Mouse (Mus musculus) left cerebral cortex, postnatal 25 days (tissue): ENCODE results near the gene Dnaaf1. TPM values are rescaled to one million over a fixed set of nuclear protein-coding genes. Genes with fewer than 3 reads are reported as not detected.

Experiments used
- DNase-seq, 2 experiments: peaks; one replicate each; pipeline ENCODE4 v3.0.0; 2022; ENCODE audit warnings: low spot score in 2 of 2, mixed read lengths in 1 of 2
- intact Hi-C: fragments of 180-260 bp; cut with DNase I; formaldehyde crosslinking; loops from one replicate; pipeline ENCODE4 v1.15.1; 2025
- total RNA-seq, 2 experiments: library from RNA; stranded (reverse); gene quantifications; 2 replicates each; pipeline ENCODE4 v1.2.3; 2021

Gene Dnaaf1
- total RNA-seq, 2 experiments from 2014 or later: 0.21 to 0.25 TPM

DNA sequence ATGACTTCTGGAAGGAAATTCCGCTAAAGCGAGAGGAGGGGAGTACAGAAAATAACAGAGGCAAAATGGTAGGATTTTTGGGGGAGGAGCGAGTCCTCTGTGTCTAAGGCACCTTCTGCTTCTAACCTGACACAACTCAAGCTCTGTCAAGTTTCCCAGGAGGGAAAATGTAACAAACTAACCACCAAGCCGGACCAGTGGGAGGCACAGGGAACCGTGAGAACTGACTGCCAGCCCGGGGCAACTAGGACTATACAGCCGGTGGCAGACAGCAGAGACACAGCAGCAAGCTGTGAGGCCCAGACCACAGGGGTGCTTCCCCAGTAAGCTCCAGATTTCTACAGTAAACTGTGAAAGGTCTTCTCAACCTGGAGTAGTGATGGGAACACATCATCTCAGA lies 6.1 kb upstream of the Dnaaf1 start:
- intact Hi-C loops: no loop called here
- DNase-seq: no peak

DNA sequence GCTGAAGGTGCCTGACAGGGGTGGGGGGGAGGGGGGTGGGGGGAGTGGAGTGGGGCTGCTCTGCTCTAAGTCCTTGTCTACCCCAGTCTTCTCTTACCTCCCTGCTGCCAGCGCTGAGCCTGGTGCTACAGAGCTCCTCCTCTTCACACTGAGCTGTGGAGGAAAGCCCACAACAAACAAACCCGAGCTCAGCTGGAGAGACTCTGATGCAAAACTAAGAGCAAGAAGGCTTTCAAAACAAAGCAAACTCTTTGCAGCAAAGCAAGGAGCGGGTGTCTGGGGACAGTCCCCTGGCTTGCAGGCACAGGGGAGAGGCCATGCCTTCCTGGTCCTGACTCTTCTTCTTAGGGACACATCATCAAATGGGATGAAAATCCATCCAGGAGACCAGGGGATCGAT lies 5.2 kb upstream of the Dnaaf1 start:
- intact Hi-C loops: no loop called here
- no peak for DNase-seq

DNA sequence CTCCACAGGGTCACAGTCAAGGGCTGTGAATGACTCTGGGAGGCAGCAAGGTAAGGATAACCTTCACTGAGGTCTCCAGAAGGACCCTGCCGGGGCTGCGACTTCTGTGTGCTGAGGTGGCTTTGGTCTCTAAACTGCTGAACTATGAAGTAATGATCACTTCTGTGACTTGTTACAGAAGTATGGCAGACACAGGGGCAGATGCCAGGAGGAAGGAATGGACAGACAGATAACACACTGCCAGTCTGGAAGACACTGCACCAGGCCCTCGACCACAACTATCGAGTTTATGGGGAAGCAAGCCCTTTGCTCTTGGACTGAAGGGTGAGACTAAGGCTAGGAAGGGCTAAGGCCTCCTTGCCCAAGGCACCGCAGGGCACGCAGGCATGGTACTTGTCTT lies 3.9 kb upstream of the Dnaaf1 start:
- DNase-seq: no peak
- intact Hi-C loops: no loop called here

DNA sequence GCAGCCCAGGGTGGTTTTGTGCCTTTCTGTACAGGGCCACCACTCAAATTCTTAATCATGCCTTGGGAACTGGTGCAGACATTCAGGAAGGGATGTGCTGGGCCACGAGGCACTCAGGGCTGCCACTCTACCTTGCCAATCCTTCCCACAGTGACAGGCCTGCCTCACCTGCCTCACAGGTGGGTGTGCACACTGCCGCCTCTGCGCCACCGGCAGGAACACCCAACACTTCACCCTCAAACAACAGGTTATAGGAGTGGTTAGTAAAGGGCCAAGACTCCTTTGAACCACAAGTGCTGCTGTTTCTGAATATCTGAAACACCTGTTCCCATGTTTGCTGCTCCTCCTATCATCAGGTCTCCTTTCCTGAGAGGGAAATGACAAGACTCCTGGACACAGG lies 2.6 kb upstream of the Dnaaf1 start:
- DNase-seq: no peak
- intact Hi-C loops: no loop called here

DNA sequence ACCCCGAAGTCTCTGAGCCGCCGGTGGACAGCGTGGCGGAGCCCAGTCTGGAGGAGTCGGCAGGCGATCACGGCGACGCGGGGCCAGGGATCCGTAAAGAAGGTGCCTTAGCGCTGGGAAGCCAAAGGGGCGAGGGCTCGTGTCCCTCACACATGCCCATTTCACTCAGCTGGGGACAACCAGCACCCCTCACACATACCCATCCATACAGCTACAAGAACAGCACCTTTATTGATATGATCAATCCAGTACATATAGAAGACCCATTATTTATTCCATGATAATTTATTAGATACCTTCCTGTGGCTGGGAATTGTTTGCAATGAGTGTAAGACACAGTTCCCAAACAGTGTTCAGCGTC lies 311 bp downstream of the Dnaaf1 start:
- no peak for DNase-seq
- intact Hi-C loops: loop anchor here (2.0 kb wide), 1 partner anchor 17 kb away; the partner anchor contains the start of gene Mbtps1

DNA sequence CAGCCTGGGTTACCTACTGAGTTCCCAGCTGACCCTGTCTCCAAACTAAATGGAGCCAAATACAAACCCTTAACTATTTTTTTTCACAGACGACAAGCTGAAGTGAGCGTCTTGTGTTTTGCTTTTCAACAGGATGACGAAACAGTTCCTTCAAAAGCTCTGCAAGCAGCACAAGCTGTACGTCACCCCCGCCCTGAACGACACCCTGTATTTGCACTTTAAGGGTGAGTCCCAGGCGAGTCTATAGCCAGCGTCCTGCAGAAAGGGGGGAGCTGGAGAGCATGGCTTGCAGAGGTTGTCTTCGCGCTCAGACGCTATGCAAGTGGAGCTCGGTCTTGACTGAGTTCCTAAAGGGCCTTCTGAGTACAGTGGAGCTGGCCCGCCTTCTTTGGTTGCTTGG lies 4.1 kb downstream of the Dnaaf1 start:
- no peak for DNase-seq
- intact Hi-C loops: no loop called here

DNA sequence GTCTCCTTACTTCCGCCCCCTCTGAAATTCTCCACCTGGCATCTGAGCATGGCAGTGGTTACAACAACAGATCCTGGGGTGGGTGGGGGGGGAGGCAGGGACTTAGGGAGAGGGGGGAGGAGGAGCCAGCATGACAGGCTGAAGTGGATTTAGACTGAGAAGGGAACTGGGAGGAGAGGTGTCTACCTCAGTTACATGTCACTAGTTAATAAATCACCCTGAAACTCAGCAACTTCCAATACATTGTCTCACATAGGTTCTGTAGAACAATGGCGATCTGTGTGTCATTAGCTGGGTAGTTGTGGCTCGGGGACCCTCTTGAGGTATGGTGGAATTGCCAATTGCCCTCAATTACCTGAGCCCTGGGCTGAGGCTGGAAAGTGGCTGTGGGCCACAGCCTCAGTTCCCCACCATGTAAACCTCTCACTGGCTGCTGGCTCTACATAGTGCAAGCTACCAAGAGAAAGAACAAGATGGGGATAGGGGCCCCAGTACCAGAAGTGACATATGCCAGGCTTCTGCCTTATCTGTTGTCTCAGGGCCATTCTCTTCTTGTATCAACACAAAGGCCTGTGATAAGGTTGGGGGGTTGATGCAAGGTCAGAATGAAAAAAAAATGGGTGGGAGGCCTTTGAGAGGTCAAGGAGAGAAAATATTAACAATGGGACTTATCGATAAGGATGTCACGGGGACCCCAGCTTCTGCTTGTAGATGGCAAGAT lies 5.6 kb downstream of the Dnaaf1 start:
- no peak for DNase-seq
- intact Hi-C loops: no loop called here

DNA sequence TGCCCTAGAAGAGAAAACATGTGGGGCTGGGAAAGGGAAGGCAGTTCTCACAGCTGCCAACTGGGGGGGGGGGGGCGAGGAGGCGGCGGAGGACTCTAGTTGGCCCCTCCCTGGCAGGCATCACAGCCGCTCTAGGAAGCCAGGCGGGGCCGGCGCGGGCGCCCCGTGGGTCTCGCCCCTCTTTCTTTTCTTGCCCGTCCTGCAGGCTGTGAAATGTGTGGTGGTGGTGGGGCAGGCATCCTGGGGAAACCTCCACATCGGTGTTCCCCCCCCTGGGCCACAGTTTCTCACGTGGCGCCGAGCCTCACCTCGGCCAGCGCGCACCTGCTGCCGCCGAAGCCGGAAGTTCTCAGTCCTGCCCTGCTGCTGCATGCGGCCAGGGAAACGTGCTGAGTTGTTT lies 10.9 kb downstream of the Dnaaf1 start:
- intact Hi-C loops: no loop called here
- no peak for DNase-seq

DNA sequence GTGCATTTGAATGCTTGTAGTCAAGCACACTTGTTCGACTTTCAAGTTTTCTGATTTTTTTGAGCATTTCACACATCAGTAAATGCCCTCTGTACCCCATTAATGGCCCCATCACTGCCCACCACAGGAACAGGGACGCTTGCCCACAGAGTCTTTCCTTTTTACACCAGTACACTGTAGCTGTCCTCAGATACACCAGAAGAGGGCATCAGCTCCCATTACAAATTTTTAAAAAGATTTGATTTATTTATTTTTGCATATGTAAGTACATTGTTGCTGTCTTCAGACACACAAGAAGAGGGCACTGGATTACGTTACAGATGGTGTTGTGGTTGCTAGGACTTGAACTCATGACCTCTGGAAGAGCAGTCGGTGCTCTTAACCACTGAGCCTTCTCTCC lies 13.3 kb downstream of the Dnaaf1 start:
- no peak for DNase-seq
- intact Hi-C loops: no loop called here

DNA sequence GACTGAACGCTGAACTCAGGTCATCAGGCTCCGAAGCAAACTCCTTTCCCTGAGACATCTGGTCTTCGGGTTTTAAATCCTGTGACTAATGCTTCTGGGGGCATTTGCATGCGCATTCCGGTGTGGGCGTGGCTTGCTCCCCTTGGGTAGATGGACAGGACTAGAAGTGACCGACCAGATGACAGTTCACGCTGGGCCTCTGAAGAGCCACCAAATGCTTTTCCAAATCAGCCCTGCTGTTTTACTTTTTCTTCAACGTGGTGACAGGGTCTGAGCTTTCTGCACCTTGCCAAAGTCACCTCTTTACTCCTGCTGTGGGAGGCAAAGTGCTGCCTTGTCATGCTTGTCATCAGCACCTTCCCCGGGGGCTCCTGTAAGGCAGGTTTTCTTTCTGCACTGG lies 13.8 kb downstream of the Dnaaf1 start:
- no peak for DNase-seq
- intact Hi-C loops: no loop called here

DNA sequence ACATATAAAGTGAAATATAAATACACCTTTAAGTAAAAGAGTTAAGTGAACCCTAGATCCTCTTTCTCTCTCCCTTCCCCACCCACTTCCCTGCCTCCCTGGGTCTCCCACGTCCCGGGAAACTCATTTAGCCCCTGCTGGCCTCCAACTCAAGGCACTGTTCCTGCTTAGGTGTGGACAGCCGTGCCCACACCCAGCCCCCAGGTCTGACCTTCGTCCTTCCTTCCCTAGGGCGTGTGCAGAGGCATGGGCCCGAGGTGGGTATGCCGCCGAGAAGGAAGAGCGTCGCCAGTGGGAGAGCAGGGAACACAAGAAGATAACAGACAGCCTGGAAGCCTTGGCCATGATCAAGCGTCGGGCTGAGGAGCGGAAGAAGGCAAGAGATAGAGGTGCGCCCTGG lies 15.3 kb downstream of the Dnaaf1 start:
- no peak for DNase-seq
- intact Hi-C loops: no loop called here

DNA sequence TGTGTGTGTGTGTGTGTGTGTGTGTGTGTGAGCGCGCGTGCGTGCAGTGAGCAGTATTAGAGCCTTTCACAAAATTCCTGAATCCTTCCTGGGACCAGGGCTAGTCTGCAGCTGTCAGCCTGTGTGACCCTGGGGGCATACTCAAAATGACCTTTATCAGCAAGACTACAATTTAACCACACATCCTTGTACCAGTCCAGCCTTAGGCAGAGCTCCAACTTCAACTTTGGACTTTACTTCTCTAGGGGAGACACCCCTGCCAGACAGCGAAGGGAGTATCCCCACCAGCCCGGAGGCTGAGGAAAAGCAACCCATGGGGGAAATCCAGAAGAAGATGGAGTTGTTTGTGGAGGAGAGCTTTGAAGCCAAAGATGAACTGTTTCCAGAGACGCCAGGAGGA lies 16.4 kb downstream of the Dnaaf1 start:
- intact Hi-C loops: no loop called here
- DNase-seq: no peak

DNA sequence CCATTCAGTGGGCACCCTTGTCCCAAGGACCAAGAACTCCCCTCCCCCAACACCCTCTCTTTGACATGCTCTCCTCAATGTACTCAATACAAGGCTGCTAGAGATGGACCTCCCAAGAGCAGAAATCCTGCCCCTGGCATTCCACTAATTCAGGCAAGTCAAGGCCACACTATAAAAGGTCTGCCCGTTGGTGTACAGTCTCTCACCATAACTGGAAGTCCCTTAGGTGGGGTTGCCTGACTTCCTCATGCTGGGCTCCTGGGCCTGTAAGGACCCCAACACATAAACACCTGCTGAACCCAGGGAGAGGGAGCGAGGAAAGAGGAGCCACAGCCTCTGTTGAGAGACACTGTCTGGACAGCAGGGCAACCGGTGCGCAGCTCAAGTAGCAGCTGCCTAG lies 28.7 kb downstream of the Dnaaf1 start:
- intact Hi-C loops: loop anchor here (2.0 to 10.0 kb wide), 2 partner anchors 157 to 189 kb away; partner anchors contain the start of gene Necab2
- DNase-seq: no peak

DNA sequence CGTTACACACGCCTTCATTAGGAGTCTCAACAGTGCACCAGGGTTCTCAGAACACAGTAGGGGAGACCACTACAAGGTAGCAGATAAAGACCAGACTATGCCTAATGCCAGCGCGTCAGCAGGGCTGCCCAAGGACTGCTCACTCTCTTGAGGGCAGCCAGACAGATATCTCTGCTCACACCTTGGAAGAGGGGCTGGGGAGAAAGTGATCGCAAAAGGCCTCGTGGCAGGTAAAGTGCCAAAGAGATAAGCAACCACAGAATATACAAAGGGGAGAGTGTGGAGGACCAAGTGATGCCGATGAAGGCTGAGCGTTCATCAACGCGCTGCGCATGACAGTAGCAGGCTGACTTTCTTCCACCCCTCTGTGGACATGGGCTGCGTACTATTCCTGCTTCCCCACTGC lies 29.4 kb downstream of the Dnaaf1 start:
- DNase-seq: no peak
- intact Hi-C loops: loop anchor here (2.0 to 10.0 kb wide), 2 partner anchors 158 to 190 kb away; partner anchors contain the start of gene Necab2

DNA sequence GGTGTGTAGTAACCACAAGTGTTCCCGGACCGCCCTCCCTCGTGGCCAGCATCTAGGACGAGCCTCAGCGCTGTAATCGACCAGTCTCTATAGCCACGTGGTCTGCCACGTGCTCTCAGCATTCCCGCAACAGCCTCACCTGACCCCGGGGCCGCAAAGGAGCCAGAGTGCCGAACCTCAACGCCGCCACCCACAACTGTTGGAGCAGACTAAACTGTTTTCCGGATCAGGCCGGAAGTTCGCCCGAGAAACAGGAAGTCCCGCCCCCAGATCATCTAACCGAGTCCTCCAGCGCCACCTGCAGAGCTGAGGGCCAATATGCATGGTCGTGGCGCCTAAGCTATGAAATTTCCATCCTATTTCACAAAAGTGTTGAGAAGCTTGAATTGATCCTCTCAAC lies 30.0 kb downstream of the Dnaaf1 start, which contains the start of gene Taf1c:
Gene Taf1c, minus strand, starts transcription at position 227 of the 400 bp plus-strand sequence.
- peak; percentile 92 to 95 for DNase-seq
- intact Hi-C loops: loop anchor here (2.0 to 10.0 kb wide), 2 partner anchors 158 to 190 kb away; partner anchors contain the start of gene Necab2

DNA sequence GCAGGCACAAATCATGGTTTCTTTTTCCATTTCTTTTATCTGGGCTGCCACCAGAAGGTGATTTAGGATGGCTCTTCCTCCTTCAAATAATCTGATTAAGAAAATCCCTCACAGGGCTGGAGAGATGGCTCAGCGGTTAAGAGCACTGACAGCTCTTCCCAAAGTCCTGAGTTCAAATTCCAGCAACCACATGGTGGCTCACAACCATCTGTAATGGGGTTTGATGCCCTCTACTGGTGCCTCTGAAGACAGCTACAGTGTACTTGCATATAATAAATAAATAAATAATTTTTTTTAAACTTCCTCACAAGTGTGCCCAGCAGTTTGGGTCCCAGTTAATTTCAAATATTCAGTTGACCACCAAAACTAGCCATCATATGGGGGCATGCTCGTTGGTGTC lies 31.2 kb downstream of the Dnaaf1 start:
- intact Hi-C loops: loop anchor here (10.0 kb wide), 1 partner anchor 191 kb away; no protein-coding TSS in a partner anchor
- DNase-seq: no peak

DNA sequence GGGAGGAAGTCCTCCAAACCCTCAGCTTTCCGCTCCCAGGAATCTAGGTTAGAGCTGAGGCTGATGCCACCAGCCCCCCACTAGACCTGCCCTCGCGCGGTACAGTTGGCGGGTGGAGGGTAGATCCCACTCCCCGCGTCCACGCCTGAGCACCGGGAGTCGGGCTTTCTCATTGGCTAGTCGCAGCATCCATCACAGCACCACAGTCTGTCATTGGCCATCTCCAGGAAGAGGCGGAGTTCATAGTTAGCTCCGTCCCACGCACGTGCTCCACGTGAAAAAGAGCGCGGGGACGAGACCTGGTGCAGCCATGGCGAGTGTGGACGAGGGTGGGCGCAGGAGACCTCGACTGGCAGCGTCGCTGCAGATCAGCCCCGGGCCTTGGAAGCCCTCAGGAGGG lies 37.4 kb downstream of the Dnaaf1 start, which contains the start of gene Adad2:
Gene Adad2, plus strand, starts transcription at position 277 of the 400 bp plus-strand sequence.
- intact Hi-C loops: no loop called here
- DNase-seq: no peak

DNA sequence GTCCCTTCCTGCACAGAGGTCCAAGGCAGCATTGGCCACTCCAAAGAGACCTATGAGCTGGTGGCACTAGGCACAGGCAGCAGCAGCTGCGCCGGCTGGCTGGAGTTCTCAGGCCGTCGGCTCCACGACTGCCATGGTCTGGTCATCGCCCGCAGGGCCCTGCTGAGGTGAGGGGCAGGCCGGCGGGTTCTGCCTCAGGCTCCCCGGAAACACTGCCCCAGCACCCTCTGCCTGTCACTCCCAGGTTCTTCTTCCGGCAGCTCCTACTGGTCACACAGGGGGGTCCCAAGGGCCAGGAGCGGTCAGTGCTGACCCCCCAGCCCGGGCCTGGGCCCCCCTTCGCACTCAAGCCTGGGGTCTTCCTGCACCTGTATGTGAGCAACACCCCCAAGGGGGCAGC lies 40.1 kb downstream of the Dnaaf1 start:
- intact Hi-C loops: no loop called here
- DNase-seq: no peak

DNA sequence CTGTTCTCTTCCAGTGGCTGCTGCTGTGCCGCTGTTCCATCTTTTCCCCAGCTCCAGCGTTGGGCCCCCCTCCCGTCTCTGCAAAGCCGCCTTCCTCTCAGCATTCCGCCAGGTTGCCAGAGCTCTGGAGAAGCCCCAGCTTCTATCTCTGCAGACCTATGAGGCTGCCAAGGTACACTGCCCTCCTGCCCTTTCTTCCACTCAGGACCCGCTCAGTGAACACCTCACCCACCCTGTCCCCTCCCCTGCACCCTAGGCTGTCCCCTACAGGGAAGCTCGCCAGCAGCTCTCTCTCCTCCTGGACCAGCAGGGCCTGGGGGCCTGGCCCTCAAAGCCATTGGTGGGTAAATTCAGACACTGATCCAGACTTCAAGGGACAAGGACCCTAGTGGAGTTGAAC lies 41.3 kb downstream of the Dnaaf1 start:
- intact Hi-C loops: no loop called here
- DNase-seq: no peak

DNA sequence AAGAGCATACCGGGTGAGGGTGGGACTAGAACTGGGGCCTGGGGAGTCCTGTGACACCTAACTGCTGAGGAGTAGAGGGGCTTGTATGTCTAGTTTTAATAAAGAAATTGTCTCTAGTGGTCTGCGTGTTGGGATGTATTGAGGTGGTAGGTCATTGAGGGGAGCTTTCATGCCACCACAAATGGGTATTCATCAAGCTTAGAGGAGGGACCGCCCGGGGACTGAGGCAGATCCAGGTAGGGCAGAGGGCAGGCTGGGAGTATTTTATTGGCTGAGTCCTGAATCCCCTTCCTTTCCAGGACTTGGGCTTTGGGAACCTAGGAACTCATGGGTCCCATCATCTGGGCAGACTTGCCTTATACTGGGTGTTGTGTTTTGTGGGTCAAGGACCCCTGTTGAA lies 41.8 kb downstream of the Dnaaf1 start:
- intact Hi-C loops: no loop called here
- no peak for DNase-seq

DNA sequence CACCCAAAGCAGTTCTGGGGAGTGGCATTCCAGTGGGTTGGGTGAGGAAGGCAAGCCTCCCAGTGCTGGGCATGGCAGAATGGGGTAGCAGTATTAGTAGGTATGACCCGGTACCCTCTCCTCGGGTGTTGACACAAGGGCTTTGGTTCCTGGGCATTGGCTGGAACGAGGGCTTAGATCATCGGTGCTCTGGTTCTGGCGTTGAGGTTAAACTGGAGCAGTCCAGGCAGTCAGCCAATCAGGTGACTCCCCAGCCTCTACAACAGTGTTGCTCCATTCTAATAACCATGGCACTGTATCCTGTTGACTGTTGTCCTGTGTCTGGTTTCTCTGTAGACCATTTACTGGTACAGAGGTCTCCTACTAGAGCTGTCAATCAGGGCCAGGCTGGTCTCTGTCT lies 42.6 kb downstream of the Dnaaf1 start:
- intact Hi-C loops: no loop called here
- DNase-seq: no peak

DNA sequence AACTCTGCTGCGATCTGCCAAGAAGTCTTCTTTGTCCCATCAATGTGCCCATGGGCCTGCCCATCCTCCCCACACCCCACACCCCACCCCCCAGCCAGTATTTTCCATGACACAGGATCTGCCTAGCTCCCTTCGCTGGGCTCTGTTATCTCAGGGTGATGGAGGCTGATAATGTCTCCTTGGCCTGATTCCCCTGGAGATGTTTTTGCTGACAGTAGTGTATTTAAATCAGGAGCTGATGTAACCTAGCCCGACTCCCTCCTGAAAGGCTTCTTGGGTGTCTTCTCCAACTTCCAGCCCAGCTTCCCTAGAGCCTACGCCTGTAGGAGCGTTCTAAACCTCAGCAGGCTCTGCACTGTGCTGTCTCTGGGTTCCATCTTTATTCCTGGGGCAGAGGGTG lies 43.9 kb downstream of the Dnaaf1 start:
- no peak for DNase-seq
- intact Hi-C loops: no loop called here
